Mouse (Mus musculus): ENCODE results near the gene Gm42957. TPM values are rescaled to one million over a fixed set of nuclear protein-coding genes. Genes with fewer than 3 reads are reported as not detected.
"Not testable (repeated sequence)": the region's sequence is repeated elsewhere in the genome, so short reads cannot be mapped to it uniquely, and the experiment has no call there.

The Gm42957 gene
- total and polyA plus RNA-seq, 2 experiments from 2014 or later = not detected

- peak within 1 kb of the TSS; percentile 83 for H3K4me3 ChIP-seq (ENCODE audit: low read length)
- H3K27me3 ChIP-seq (ENCODE audit: insufficient read depth, low read length) = no peaks in the 10 kb centered on the region
- peak within 1 kb of the TSS; percentile 83 for H3K9ac ChIP-seq (replicated peaks; ENCODE audit: low read length)
- no peaks in the 10 kb centered on the region for H3K36me3 ChIP-seq (ENCODE audit: insufficient read depth, low read length)
- H3K27ac ChIP-seq = peak within 1 kb of the TSS; percentile 95
- H3K4me1 ChIP-seq (ENCODE audit: insufficient read depth, low read length) = peaks cover 41% of the 10 kb centered on the region
- peak; percentile 96 for DNase-seq (ENCODE audit: low spot score)
- peak; percentile 91 for ATAC-seq
- H3K9me3 ChIP-seq (ENCODE audit: low read length) = no peaks in the 10 kb centered on the region
- 1% methylated on average over 27 of the region's 27 CpGs for WGBS
- peak within 1 kb of the TSS; percentile 74 for H3K4me2 ChIP-seq (ENCODE audit: low read depth, low read length)
- TF ChIP-seq CTCF (IDR thresholded peaks at IDR 0.05; ENCODE audit: low read depth) = no peak
Observed at GRCm38 (mm10) chr3:96600639-96601250, 34.5 kb upstream of the Gm42957 start, which contains the start of gene Lix1l. TSS of gene Lix1l (plus strand) at chr3:96601149.

- DNase-seq (ENCODE audit: low spot score) (peak; percentile 81), ATAC-seq (peak; percentile 32)
- H3K9ac ChIP-seq (replicated peaks; ENCODE audit: low read length) = peak overlapping the region; percentile 83
- no peaks in the 10 kb centered on the region for H3K9me3 ChIP-seq (ENCODE audit: low read length)
- peak overlapping the region; percentile 74 for H3K4me2 ChIP-seq (ENCODE audit: low read depth, low read length)
- under 1% methylated on average over 29 of the region's 40 CpGs for WGBS
- H3K36me3 ChIP-seq (ENCODE audit: insufficient read depth, low read length) = no peaks in the 10 kb centered on the region
- peaks cover 39% of the 10 kb centered on the region for H3K4me1 ChIP-seq (ENCODE audit: insufficient read depth, low read length)
- no peaks in the 10 kb centered on the region for H3K27me3 ChIP-seq (ENCODE audit: insufficient read depth, low read length)
- peak overlapping the region; percentile 95 for H3K27ac ChIP-seq
- TF ChIP-seq CTCF (IDR thresholded peaks at IDR 0.05; ENCODE audit: low read depth) = no peak
- peak overlapping the region; percentile 83 for H3K4me3 ChIP-seq (ENCODE audit: low read length)
Observed at GRCm38 (mm10) chr3:96601251-96601787, 34.0 kb upstream of the Gm42957 start.

GRCm38 (mm10) chr3:96601941-96602703 lies 33.2 kb upstream of the Gm42957 start:
- H3K4me2 ChIP-seq (ENCODE audit: low read depth, low read length) = peak overlapping the region; percentile 74
- peaks cover 38% of the 10 kb centered on the region for H3K4me1 ChIP-seq (ENCODE audit: insufficient read depth, low read length)

GRCm38 (mm10) chr3:96602704-96603084 lies 32.6 kb upstream of the Gm42957 start:
- Histone ChIP-seq H3K4me1 (ENCODE audit: insufficient read depth, low read length) (peaks cover 33% of the 10 kb centered on the region), H3K9me3 (ENCODE audit: low read length) (no peaks in the 10 kb centered on the region), H3K36me3 (ENCODE audit: insufficient read depth, low read length) (no peaks in the 10 kb centered on the region), H3K27ac (peak overlapping the region; percentile 95), H3K4me2 (ENCODE audit: low read depth, low read length) (peak overlapping the region; percentile 74), H3K4me3 (ENCODE audit: low read length) (peak overlapping the region; percentile 83), H3K27me3 (ENCODE audit: insufficient read depth, low read length) (no peaks in the 10 kb centered on the region), H3K9ac (replicated peaks; ENCODE audit: low read length) (peak overlapping the region; percentile 83)
- no peak for ATAC-seq
- DNase-seq (ENCODE audit: low spot score) = no peak
- 16% methylated on average over 5 of the region's 5 CpGs for WGBS
- no peak for TF ChIP-seq CTCF (IDR thresholded peaks at IDR 0.05; ENCODE audit: low read depth)

More at GRCm38 (mm10) chr3:96601941-96602703, 33.2 kb upstream of the Gm42957 start:
- no peak for ATAC-seq
- peak overlapping the region; percentile 83 for H3K4me3 ChIP-seq (ENCODE audit: low read length)
- TF ChIP-seq CTCF (IDR thresholded peaks at IDR 0.05; ENCODE audit: low read depth) = no peak
- peak; percentile 76 for DNase-seq (ENCODE audit: low spot score)
- H3K9ac ChIP-seq (replicated peaks; ENCODE audit: low read length) = peak overlapping the region; percentile 83
- peak overlapping the region; percentile 95 for H3K27ac ChIP-seq
- no peaks in the 10 kb centered on the region for H3K27me3 ChIP-seq (ENCODE audit: insufficient read depth, low read length)
- no peaks in the 10 kb centered on the region for H3K36me3 ChIP-seq (ENCODE audit: insufficient read depth, low read length)
- no peaks in the 10 kb centered on the region for H3K9me3 ChIP-seq (ENCODE audit: low read length)
- 6% methylated on average over 10 of the region's 10 CpGs for WGBS

- no peak for ATAC-seq
- 14% methylated on average over 5 of the region's 5 CpGs for WGBS
- Histone ChIP-seq H3K9me3 (ENCODE audit: low read length) (no peaks in the 10 kb centered on the region), H3K4me2 (ENCODE audit: low read depth, low read length) (peak overlapping the region; percentile 74), H3K4me3 (ENCODE audit: low read length) (peak overlapping the region; percentile 83), H3K9ac (replicated peaks; ENCODE audit: low read length) (peak overlapping the region; percentile 83), H3K27me3 (ENCODE audit: insufficient read depth, low read length) (no peaks in the 10 kb centered on the region), H3K4me1 (ENCODE audit: insufficient read depth, low read length) (peaks cover 27% of the 10 kb centered on the region), H3K36me3 (ENCODE audit: insufficient read depth, low read length) (no peaks in the 10 kb centered on the region), H3K27ac (peak overlapping the region; percentile 95)
- no peak for TF ChIP-seq CTCF (IDR thresholded peaks at IDR 0.05; ENCODE audit: low read depth)
- peak; percentile 83 for DNase-seq (ENCODE audit: low spot score)
Observed at GRCm38 (mm10) chr3:96603311-96603710, 32.0 kb upstream of the Gm42957 start.

GRCm38 (mm10) chr3:96606007-96606406 lies 29.3 kb upstream of the Gm42957 start:
- not testable (repeated sequence) for H3K9ac ChIP-seq (replicated peaks; ENCODE audit: low read length)

More at GRCm38 (mm10) chr3:96606007-96606406, 29.3 kb upstream of the Gm42957 start:
- not testable (repeated sequence) for DNase-seq (ENCODE audit: low spot score); H3K27ac ChIP-seq; H3K36me3 ChIP-seq (ENCODE audit: insufficient read depth, low read length); H3K4me3 ChIP-seq (ENCODE audit: low read length); ATAC-seq; H3K4me2 ChIP-seq (ENCODE audit: low read depth, low read length); H3K27me3 ChIP-seq (ENCODE audit: insufficient read depth, low read length); H3K9me3 ChIP-seq (ENCODE audit: low read length)
- whole genome bisulfite sequencing = 86% methylated on average over 3 of the region's 4 CpGs
- peaks cover 19% of the 10 kb centered on the region for H3K4me1 ChIP-seq (ENCODE audit: insufficient read depth, low read length)

Measured in hindbrain, postnatal 0 days (tissue).